Mouse (Mus musculus): ENCODE measurements around the gene Dkkl1.
"Not testable (repeated sequence)": the region's sequence is repeated elsewhere in the genome, so short reads cannot be mapped to it uniquely, and the experiment has no call there.

Gene Dkkl1

GRCm38 (mm10) chr7:45193871-45194785 lies 17.8 kb downstream of the Dkkl1 start:
- in situ Hi-C loops (cut with MboI, MseI) = no loop called here

- in situ Hi-C loops (cut with MboI, MseI) = no loop called here
These were observed 18.5 kb downstream of the Dkkl1 start for GRCm38 (mm10) chr7:45193406-45193805.

- in situ Hi-C loops (cut with MboI, MseI) = no loop called here
These were observed 19.2 kb downstream of the Dkkl1 start for GRCm38 (mm10) chr7:45192585-45193310.

GRCm38 (mm10) chr7:45191803-45192363 lies 20.1 kb downstream of the Dkkl1 start:
- in situ Hi-C loops (cut with MboI, MseI) = no loop called here

- in situ Hi-C loops (cut with MboI, MseI) = no loop called here
These were observed 20.8 kb downstream of the Dkkl1 start for GRCm38 (mm10) chr7:45191161-45191560.

- in situ Hi-C loops (cut with MboI, MseI) = no loop called here
These were observed 21.8 kb downstream of the Dkkl1 start for GRCm38 (mm10) chr7:45190186-45190585.

DNA sequence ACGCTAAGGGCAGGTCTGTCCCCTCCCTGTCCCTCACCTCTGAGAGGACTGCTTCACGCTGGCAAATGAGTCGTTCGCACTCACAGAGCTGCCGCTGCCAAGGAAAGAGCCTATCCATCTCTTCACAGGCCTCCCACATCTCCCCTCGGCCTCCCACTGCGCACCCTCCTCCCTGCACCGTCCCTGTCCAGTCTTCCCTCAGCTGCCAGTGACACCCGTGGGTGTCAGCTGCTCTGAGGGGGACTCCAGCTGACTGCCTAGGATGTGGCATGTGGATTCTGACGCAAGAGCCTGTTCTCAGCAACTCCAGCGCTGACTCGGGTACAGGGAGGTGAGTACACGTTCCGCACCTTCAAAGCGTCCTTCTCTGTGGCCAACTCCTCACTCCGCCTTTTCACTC lies 22.3 kb downstream of the Dkkl1 start:
- in situ Hi-C loops (cut with MboI, MseI) = no loop called here

- in situ Hi-C loops (cut with MboI, MseI) = no loop called here
These were observed 26.0 kb downstream of the Dkkl1 start for GRCm38 (mm10) chr7:45185921-45186320.

GRCm38 (mm10) chr7:45183672-45184071 lies 28.3 kb downstream of the Dkkl1 start:
- in situ Hi-C loops (cut with MboI, MseI) = no loop called here

GRCm38 (mm10) chr7:45182606-45183005 lies 29.3 kb downstream of the Dkkl1 start:
- in situ Hi-C loops (cut with MboI, MseI) = no loop called here

- in situ Hi-C loops (cut with MboI, MseI) = no loop called here
These were observed 29.7 kb downstream of the Dkkl1 start for GRCm38 (mm10) chr7:45182199-45182601.

DNA sequence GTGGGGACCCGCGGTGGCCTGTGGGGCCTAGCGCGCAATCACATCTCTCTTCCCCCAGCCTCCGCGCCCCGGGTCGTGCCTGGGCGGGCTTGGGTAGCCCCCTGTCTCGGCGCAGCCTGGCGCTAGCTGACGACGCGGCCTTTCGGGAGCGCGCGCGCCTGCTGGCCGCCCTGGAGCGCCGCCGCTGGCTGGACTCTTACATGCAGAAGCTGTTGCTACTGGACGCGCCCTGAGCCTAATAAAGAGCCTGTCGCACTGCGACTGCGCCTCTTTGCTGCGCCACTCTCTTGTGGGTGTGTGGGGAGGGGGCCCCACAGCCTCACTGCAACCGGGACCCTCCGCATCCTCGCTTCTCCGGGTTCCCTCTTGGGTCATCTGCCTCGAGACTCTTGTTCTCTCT lies 30.4 kb downstream of the Dkkl1 start:
- in situ Hi-C loops (cut with MboI, MseI) = no loop called here

GRCm38 (mm10) chr7:45180896-45181477 lies 31.0 kb downstream of the Dkkl1 start, which contains the start of gene Pth2:
Pth2 (plus strand) TSS chr7:45180995.
- in situ Hi-C loops (cut with MboI, MseI) = no loop called here

GRCm38 (mm10) chr7:45179469-45179868 lies 32.5 kb downstream of the Dkkl1 start, which contains the start of gene Gfy:
Gfy (minus strand) TSS chr7:45179569.
- in situ Hi-C loops (cut with MboI, MseI) = no loop called here

GRCm38 (mm10) chr7:45178550-45178949 lies 33.4 kb downstream of the Dkkl1 start:
- in situ Hi-C loops (cut with MboI, MseI) = no loop called here

- in situ Hi-C loops (cut with MboI, MseI) = no loop called here
These were observed 35.6 kb downstream of the Dkkl1 start for GRCm38 (mm10) chr7:45176356-45176755.

DNA sequence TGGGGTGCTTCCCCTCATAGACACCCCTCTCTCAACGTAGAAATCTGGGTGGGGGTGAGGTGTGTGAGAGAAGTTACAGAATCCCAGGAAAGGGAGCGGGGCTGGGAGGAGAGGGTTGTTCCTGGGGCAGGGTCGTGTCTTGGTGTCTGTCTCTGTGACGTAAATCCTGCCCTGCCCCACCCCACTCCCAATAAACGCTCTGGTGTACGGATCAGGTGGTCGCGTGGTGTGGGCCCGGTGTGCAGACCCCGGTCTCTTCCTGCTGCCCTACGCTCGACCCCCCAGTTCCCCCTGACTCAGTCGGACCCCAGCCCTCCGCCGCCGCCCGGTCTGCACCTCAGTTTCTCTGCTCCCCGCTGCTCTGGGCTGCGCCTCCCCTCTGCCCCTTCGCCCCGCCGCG lies 36.0 kb downstream of the Dkkl1 start:
- in situ Hi-C loops (cut with MboI, MseI) = no loop called here

DNA sequence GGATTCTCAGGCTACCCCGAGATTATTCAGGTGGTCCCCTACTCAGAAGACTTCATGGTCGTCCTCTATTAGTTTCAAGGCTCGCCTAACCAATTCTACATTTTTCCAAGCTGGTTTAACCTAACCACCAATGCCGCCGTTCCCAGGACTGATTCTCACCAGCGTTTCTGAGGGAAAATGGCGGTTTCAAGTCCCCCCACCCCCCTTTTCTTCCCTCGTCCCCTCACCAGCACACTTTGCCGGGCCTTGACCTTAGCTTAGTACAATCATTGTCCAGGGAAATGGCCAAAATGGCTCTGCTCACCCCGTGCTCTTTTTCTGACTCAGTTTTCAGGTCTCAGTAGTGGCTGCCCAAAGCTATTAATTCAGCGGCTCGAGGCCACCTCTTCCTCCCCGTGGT lies 36.5 kb downstream of the Dkkl1 start:
- in situ Hi-C loops (cut with MboI, MseI) = no loop called here

DNA sequence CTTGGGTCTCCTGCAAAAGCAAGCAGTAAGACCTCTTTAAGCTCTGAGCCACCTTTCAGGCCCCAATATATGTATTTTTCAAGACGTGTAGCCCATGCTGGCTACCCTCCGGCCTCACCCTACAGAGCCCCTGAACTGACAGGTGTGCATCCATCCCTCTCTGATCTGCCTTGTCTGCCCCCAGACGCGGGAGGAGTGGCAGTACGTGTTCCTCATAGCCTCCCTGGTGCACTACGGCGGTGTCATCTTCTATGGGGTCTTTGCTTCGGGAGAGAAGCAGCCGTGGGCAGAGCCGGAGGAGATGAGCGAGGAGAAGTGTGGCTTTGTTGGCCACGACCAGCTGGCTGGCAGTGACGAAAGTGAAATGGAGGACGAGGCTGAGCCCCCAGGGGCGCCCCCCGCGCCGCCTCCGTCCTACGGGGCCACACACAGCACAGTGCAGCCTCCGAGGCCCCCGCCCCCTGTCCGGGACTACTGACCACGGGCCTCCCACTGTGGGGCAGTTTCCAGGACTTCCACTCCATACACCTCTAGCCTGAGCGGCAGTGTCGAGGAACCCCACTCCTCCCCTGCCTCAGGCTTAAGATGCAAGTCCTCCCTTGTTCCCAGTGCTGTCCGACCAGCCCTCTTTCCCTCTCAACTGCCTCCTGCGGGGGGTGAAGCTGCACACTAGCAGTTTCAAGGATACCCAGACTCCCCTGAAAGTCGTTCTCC lies 37.2 kb downstream of the Dkkl1 start:
- in situ Hi-C loops (cut with MboI, MseI) = no loop called here

GRCm38 (mm10) chr7:45173772-45174171 lies 38.2 kb downstream of the Dkkl1 start:
- in situ Hi-C loops (cut with MboI, MseI) = not testable (repeated sequence)

DNA sequence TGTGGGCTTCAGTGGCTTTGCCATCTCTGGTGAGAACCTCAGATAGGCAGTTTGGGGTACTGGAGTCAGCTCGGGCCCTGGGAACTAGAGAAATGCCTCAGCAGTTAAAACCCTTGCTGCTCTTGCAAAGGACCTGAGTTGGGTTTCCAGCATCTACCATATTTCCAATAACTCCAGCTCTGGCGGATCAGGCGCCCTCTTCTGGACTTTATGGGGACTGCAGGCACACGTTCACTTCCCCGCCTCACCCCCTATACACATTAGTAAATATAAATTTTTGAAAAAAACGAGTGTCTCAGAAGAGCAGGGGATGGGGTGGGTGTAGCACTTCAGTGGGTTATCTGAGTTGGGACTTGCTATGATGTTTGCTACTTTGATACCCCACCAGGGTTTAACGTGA lies 39.0 kb downstream of the Dkkl1 start:
- in situ Hi-C loops (cut with MboI, MseI) = no loop called here

Measured in T-helper 1 cell (primary cell).